Mouse (Mus musculus): Measurements from ENCODE around the gene Apom.

DNA sequence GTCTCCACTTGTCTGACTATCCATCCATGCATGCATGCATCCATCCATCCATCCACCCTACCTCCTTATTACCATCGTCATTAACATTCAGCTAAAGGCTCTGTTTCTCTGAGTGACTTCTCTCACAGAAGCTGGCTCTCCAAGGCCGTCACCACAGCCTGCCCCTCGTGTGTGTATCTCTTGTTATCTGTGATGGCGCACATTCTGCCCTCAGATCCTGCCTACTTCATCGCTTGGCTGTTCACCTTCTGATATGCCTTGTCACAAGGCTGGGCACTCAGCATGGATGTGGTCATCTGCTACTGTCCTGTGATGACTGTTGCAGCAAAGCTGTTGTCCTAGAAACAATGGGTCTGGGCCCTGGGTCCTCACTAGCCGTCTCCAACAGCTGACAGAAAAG, 27.1 kb downstream of the Apom start:
- TF ChIP-seq CTCF (IDR thresholded peaks at IDR 0.05; ENCODE audit: control insufficient read depth, insufficient read depth, insufficient read length) (no peak), USF1 (IDR thresholded peaks at IDR 0.05; ENCODE audit: low read depth) (no peak)
